Mouse (Mus musculus) CH12.LX (cell line): Measurements from ENCODE around the gene Olfr1441. TPM values are rescaled to one million over a fixed set of nuclear protein-coding genes. Genes with fewer than 3 reads are reported as not detected.
A peak's percentile ranks its signal among the peaks of the same experiment; 100 is the strongest.

ENCODE experiments used
- DNase-seq: peaks from one replicate; pipeline ENCODE4 v3.0.0-alpha.2; 2013; ENCODE audit errors: extremely low read depth
- H3K27ac ChIP-seq: 2 replicates; pipeline ENCODE4 v1.5.1; 2012; ENCODE audit warnings: low read depth, mild to moderate bottlenecking, control low read depth, moderate library complexity; ENCODE audit not compliant: insufficient read depth
- H3K27me3 ChIP-seq: replicated peaks from 2 replicates; pipeline ENCODE3; 2012; ENCODE audit warnings: inconsistent platforms
- H3K36me3 ChIP-seq, 2 experiments: replicated peaks in 1 of 2; 2 replicates each; pipeline versions ENCODE3 to v1.6.1; 2012; ENCODE audit warnings: inconsistent platforms in 1 of 2, low read length in 1 of 2, mild to moderate bottlenecking in 1 of 2, mixed read lengths in 1 of 2, moderate library complexity in 1 of 2; ENCODE audit not compliant: control insufficient read depth in 1 of 2, insufficient read depth in 1 of 2
- H3K4me1 ChIP-seq, 2 experiments: 2 replicates each; pipeline ENCODE4 v1.6.1; 2012; ENCODE audit warnings: inconsistent platforms in 1 of 2, moderate library complexity in 1 of 2; ENCODE audit not compliant: insufficient read depth in 2 of 2, control insufficient read depth in 1 of 2
- H3K4me2 ChIP-seq: 2 replicates; pipeline ENCODE4 v1.6.1; 2012; ENCODE audit warnings: low read depth, mild to moderate bottlenecking, control low read depth; ENCODE audit not compliant: poor library complexity, insufficient read depth, severe bottlenecking
- H3K4me3 ChIP-seq, 3 experiments: fragments of 150-350 bp in 1 of 3; sonication (generic) in 1 of 3; replicated peaks in 1 of 3; 2 replicates each; pipeline versions ENCODE3 to v1.5.1; 2011 to 2012; ENCODE audit warnings: low read depth in 2 of 3, low read length in 2 of 3, mild to moderate bottlenecking in 2 of 3, moderate library complexity in 2 of 3, control low read depth in 1 of 3, improper control_type of control experiment in 1 of 3, inconsistent platforms in 1 of 3, mixed read lengths in 1 of 3; ENCODE audit not compliant: poor library complexity in 1 of 3
- H3K79me2 ChIP-seq: replicated peaks from 2 replicates; pipeline ENCODE4 v1.6.1; 2012; ENCODE audit warnings: mild to moderate bottlenecking, moderate library complexity; ENCODE audit not compliant: control insufficient read depth, poor library complexity, insufficient read depth, severe bottlenecking; ENCODE audit errors: extremely low read depth
- H3K9ac ChIP-seq: 2 replicates; pipeline ENCODE4 v1.6.1; 2012; ENCODE audit warnings: low read depth, mild to moderate bottlenecking, control low read depth, moderate library complexity; ENCODE audit not compliant: insufficient read depth
- H3K9me3 ChIP-seq: replicated peaks from 2 replicates; pipeline ENCODE3; 2012; ENCODE audit warnings: low read length, inconsistent platforms, mixed read lengths
- BHLHE40 ChIP-seq: IDR thresholded peaks from 2 replicates; pipeline ENCODE4 v1.6.1; 2011; ENCODE audit warnings: mild to moderate bottlenecking, low read depth, low read length, improper control_type of control experiment
- CTCF ChIP-seq, 2 experiments: IDR thresholded peaks in 1 of 2; conservative IDR thresholded peaks in 1 of 2; 2 replicates each; pipeline ENCODE4 v1.5.1; 2011 to 2012; ENCODE audit warnings: low read depth in 2 of 2, low read length in 2 of 2, improper control_type of control experiment in 1 of 2, inconsistent platforms in 1 of 2, mild to moderate bottlenecking in 1 of 2, moderate library complexity in 1 of 2
- E2F4 ChIP-seq: IDR thresholded peaks from 2 replicates; pipeline ENCODE4 v1.6.1; 2011; ENCODE audit warnings: low read depth, low read length, improper control_type of control experiment; ENCODE audit not compliant: insufficient replicate concordance
- ELF1 ChIP-seq: IDR thresholded peaks from 2 replicates; pipeline ENCODE4 v1.6.1; 2014; ENCODE audit warnings: low read depth, mild to moderate bottlenecking, inconsistent platforms, low read length, improper control_type of control experiment
- EP300 ChIP-seq: IDR thresholded peaks from 2 replicates; pipeline ENCODE4 v1.6.1; 2011; ENCODE audit warnings: low read length, improper control_type of control experiment
- ETS1 ChIP-seq: conservative IDR thresholded peaks from 2 replicates; pipeline ENCODE4 v1.6.1; 2012; ENCODE audit warnings: low read depth, mild to moderate bottlenecking, inconsistent platforms, low read length, improper control_type of control experiment, moderate library complexity
- HCFC1 ChIP-seq: IDR thresholded peaks from 2 replicates; pipeline ENCODE4 v1.6.1; 2012; ENCODE audit warnings: low read depth, mild to moderate bottlenecking, inconsistent platforms, low read length, improper control_type of control experiment
- IRF4 ChIP-seq: IDR thresholded peaks from 2 replicates; pipeline ENCODE4 v1.6.1; 2014; ENCODE audit warnings: low read depth, mild to moderate bottlenecking, inconsistent platforms, low read length, improper control_type of control experiment
- MAX ChIP-seq: IDR thresholded peaks from 2 replicates; pipeline ENCODE4 v1.6.1; 2011; ENCODE audit warnings: low read length, improper control_type of control experiment
- MAZ ChIP-seq: IDR thresholded peaks from 2 replicates; pipeline ENCODE4 v1.6.1; 2012; ENCODE audit warnings: low read depth, mild to moderate bottlenecking, inconsistent platforms, low read length, improper control_type of control experiment, moderate library complexity
- MXI1 ChIP-seq: IDR thresholded peaks from 2 replicates; pipeline ENCODE4 v1.6.1; 2011; ENCODE audit warnings: mild to moderate bottlenecking, low read depth, low read length, improper control_type of control experiment
- MYC ChIP-seq: IDR thresholded peaks from 2 replicates; pipeline ENCODE4 v1.6.1; 2011; ENCODE audit warnings: low read depth, mild to moderate bottlenecking, improper control_type of control experiment, low read length
- NELFE ChIP-seq: IDR thresholded peaks from 2 replicates; pipeline ENCODE4 v1.6.1; 2011; ENCODE audit warnings: low read depth, low read length, improper control_type of control experiment
- POLR2A ChIP-seq: IDR thresholded peaks from 2 replicates; pipeline ENCODE4 v1.6.1; 2011; ENCODE audit warnings: low read depth, mild to moderate bottlenecking, improper control_type of control experiment, low read length
- SMC3 ChIP-seq: IDR thresholded peaks from 2 replicates; pipeline ENCODE4 v1.6.1; 2011; ENCODE audit warnings: low read depth, low read length, improper control_type of control experiment
- TBP ChIP-seq: conservative IDR thresholded peaks from 2 replicates; pipeline ENCODE4 v1.6.1; 2011; ENCODE audit warnings: low read depth, low read length, improper control_type of control experiment
- USF2 ChIP-seq: conservative IDR thresholded peaks from 2 replicates; pipeline ENCODE4 v1.6.1; 2011; ENCODE audit warnings: low read depth, low read length, improper control_type of control experiment
- ZKSCAN1 ChIP-seq: IDR thresholded peaks from 2 replicates; pipeline ENCODE4 v1.6.1; 2012; ENCODE audit warnings: low read depth, inconsistent platforms, low read length, improper control_type of control experiment, borderline replicate concordance
- ZMIZ1 ChIP-seq: IDR thresholded peaks from 2 replicates; pipeline ENCODE4 v1.6.1; 2012; ENCODE audit warnings: low read depth, mild to moderate bottlenecking, inconsistent platforms, low read length, improper control_type of control experiment
- ZNF384 ChIP-seq: IDR thresholded peaks from 2 replicates; pipeline ENCODE4 v1.6.1; 2012; ENCODE audit warnings: low read depth, low read length, improper control_type of control experiment, inconsistent platforms
- dilution Hi-C: fragments of 300-500 bp; cut with MboI; formaldehyde crosslinking; loops from 2 replicates; pipeline ENCODE4 v1.14.3; 2020; ENCODE audit warnings: low sequenced_read_pairs; ENCODE audit not compliant: extremely low pct_unique_long_range_greater_than_20kb, extremely low pct_ligation_motif_present
- in situ Hi-C: fragments of 300-500 bp; cut with MboI; formaldehyde crosslinking; loops from 3 replicates; pipeline ENCODE4 v1.14.3; 2019; ENCODE audit warnings: low sequenced_read_pairs, low pct_ligation_motif_present, low pct_unique_long_range_greater_than_20kb, mixed read lengths
- polyA plus RNA-seq: library from polyadenylated mRNA; unstranded; fragments of >175 nt; gene quantifications from 2 replicates; pipeline ENCODE4 v1.2.1, GENCODE M21; 2012; ENCODE audit warnings: low read depth; ENCODE audit not compliant: insufficient read length
- total RNA-seq, 2 experiments: library from RNA; depleted of rRNA; stranded (reverse); fragments of 300-350 nt in 1 of 2; fragments of >200 nt in 1 of 2; gene quantifications; 2 replicates each; pipeline ENCODE4 v1.2.3; 2012 to 2014

Gene Olfr1441
- total and polyA plus RNA-seq, 3 experiments: not detected

DNA sequence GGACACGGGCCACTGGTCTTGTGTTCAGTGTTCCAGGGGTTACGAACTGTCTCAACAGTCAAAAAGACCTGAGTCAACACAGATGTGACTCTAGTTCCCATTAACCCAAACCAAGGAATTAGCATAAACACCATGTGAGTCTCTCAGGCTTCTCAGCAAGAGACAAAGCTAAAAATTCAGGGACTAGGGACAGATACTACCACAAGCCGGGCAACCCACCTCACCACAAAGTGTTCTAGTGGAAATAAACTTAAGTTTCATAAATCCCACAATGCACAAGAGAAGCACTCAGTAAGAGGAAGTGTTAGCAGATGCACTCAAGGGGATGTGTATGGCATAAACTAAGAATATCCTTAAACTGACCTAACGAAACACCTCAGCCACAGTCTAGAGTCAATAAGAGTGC, 17.8 kb downstream of the Olfr1441 start (continued):
- 0 out of 2 replicates have a peak, but pooled peaks have one; percentile 60 for TF ChIP-seq TBP
- TF ChIP-seq MAX: 0 out of 2 replicates have a peak, but pooled peaks have one; percentile 68
- TF ChIP-seq NELFE: 0 out of 2 replicates have a peak, but pooled peaks have one; percentile 30
- TF ChIP-seq HCFC1: no peak
- TF ChIP-seq MXI1: no peak; the same call in 1 of the 2 replicates
- TF ChIP-seq ZNF384: peak; percentile 54; the same call in 1 of the 2 replicates
- peak; percentile 95 for TF ChIP-seq ETS1
- peak; percentile 4; the same call in 1 of the 2 replicates for TF ChIP-seq ZMIZ1
- no peak for TF ChIP-seq ELF1
- TF ChIP-seq, all 38 proteins: peak for 21

DNA sequence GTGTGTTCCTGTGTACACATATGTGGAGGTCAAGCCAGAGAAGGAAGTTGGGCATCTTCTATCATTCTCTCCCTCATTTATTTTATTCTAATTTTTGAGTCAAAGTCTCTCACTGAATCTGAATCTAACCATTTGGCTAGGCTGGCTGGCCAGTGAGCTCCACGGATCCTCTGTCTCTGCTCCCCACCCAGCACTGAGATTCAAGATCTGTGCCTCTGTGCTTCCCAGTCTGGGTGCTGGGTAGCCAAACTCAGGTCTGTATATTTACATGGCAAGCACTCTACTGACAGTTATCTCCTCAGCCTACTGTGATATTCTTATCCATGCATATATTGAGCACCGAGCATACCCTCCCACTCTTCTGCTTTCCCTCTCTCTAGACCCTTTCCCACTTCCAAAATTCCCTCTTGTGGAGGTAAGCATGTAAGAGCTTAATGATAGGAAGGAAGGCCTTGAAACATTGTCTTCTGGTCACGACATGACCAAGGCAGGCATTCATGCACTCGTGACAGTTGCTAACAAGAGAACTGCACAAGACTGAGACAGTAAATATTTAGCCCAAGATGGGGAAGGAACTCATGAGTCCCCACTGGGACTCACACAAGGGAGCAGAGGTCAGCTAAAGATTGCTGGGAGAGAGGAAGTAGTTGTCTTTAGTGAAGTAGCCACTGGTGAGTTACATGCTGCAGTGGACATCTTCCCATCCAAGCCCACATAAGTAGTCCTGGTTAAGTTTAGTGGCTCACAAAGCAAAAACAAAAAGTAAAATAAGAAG, 18.7 kb downstream of the Olfr1441 start:
- peaks cover 2% of the 10 kb centered on the region for H3K9me3 ChIP-seq
- DNase-seq: no peak
- dilution Hi-C loops (no loop called here), in situ Hi-C loops (loop anchor here (10.0 kb wide), 2 partner anchors 149 to 301 kb away; no protein-coding TSS in a partner anchor)
- H3K36me3 ChIP-seq: no peaks in the 10 kb centered on the region
- H3K79me2 ChIP-seq: no peaks in the 10 kb centered on the region
- H3K9ac ChIP-seq: peak overlapping the region; percentile 74
- H3K27ac ChIP-seq: peak overlapping the region; percentile 99
- peak overlapping the region; percentile 43 for H3K4me2 ChIP-seq
- peaks cover 22 to 51% of the 10 kb centered on the region in 2 experiments for H3K4me1 ChIP-seq
- H3K27me3 ChIP-seq: no peaks in the 10 kb centered on the region
- TF ChIP-seq BHLHE40 (peak; percentile 53; the same call in 1 of the 2 replicates), MAZ (no peak)
- peak overlapping the region in 1 of 3 experiments; percentile 39 for H3K4me3 ChIP-seq

DNA sequence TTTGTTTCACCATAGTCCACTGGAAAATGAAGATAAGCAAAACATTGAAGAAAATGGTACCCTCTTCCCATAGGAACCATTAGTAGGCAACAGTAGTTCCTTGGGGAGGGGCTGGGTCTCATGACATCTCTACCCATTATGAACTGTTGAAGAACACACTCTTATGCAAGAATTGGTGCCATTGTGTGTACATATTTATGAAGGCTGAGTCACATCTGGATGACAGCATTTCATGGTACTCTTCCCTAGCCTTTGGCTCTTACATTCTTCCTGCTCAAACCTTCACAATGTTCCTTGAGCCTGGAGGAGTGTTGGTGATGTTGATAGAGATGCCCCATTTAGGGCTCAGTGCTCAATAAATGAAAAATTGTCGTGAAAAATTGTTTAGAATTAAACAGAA, 22.3 kb downstream of the Olfr1441 start:
- Histone ChIP-seq H3K36me3 (no peaks in the 10 kb centered on the region), H3K4me1 (peaks cover 22 to 45% of the 10 kb centered on the region in 2 experiments), H3K27me3 (no peaks in the 10 kb centered on the region), H3K9me3 (no peaks in the 10 kb centered on the region), H3K9ac (no peak overlapping the region), H3K4me2 (no peak overlapping the region), H3K79me2 (no peaks in the 10 kb centered on the region), H3K4me3 (no peak overlapping the region), H3K27ac (no peak overlapping the region)
- no peak for DNase-seq
- in situ Hi-C loops: loop anchor here (10.0 kb wide), 2 partner anchors 145 to 305 kb away; no protein-coding TSS in a partner anchor
- dilution Hi-C loops: no loop called here
- TF ChIP-seq EP300 (no peak), E2F4 (no peak), MYC (no peak), MAZ (no peak), USF2 (no peak), IRF4 (no peak), MAX (no peak), ZKSCAN1 (no peak), SMC3 (no peak), CTCF (conservative IDR thresholded peaks at IDR 0.05 in 1 of 2, IDR thresholded peaks at IDR 0.05 in 1 of 2; ENCODE audit: low read depth in 2 of 2, low read length in 2 of 2) (no peak), POLR2A (no peak)
